Mouse (Mus musculus): ENCODE results near the gene Ptpn1. TPM values are rescaled to one million over a fixed set of nuclear protein-coding genes. Genes with fewer than 3 reads are reported as not detected.
A peak's percentile ranks its signal among the peaks of the same experiment; 100 is the strongest.

Ptpn1 gene
- polyA plus RNA-seq, 1 experiment from 2014 or later, result 41.5 TPM

- no peak overlapping the region for H3K4me3 ChIP-seq (ENCODE audit: control insufficient read depth in 1 of 2, insufficient read depth in 1 of 2, low read depth in 1 of 2, low read length in 2 of 2)
- WGBS, result 50% methylated on average over 4 of the region's 4 CpGs
- H3K36me3 ChIP-seq (ENCODE audit: control insufficient read depth, insufficient read depth, low read length), result peaks cover 46% of the 10 kb centered on the region
- ATAC-seq (ENCODE audit: insufficient number of reproducible peaks, insufficient read depth, low FRiP score, low read depth), result no peak
- H3K9me3 ChIP-seq (ENCODE audit: control insufficient read depth, low read length), result no peaks in the 10 kb centered on the region
- no peak overlapping the region for H3K9ac ChIP-seq (ENCODE audit: low read length)
- peak overlapping the region in 1 of 2 experiments; percentile 25; a peak in 2 of 4 replicates for H3K27ac ChIP-seq (replicated peaks in 1 of 2; ENCODE audit: control insufficient read depth in 1 of 2, insufficient read depth in 1 of 2, low read depth in 2 of 2, low read length in 2 of 2)
- H3K27me3 ChIP-seq (ENCODE audit: control insufficient read depth, insufficient read depth, low read length), result no peaks in the 10 kb centered on the region
- no peak overlapping the region for H3K4me2 ChIP-seq (ENCODE audit: low read length)
- H3K4me1 ChIP-seq (ENCODE audit: control insufficient read depth in 2 of 2, insufficient read depth in 2 of 2, low read length in 2 of 2), result peaks cover 38 to 58% of the 10 kb centered on the region in 2 experiments
Measured at GRCm38 (mm10) chr2:167963176-167963575, 31.3 kb downstream of the Ptpn1 start.

GRCm38 (mm10) chr2:167963778-167964300, 32.0 kb downstream of the Ptpn1 start:
- Histone ChIP-seq H3K4me2 (ENCODE audit: low read length) (no peak overlapping the region), H3K27ac (replicated peaks in 1 of 2; ENCODE audit: control insufficient read depth in 1 of 2, insufficient read depth in 1 of 2, low read depth in 2 of 2, low read length in 2 of 2) (peak overlapping the region in 1 of 2 experiments; percentile 25; a peak in 1 of 4 replicates), H3K27me3 (ENCODE audit: control insufficient read depth, insufficient read depth, low read length) (no peaks in the 10 kb centered on the region), H3K4me1 (ENCODE audit: control insufficient read depth in 2 of 2, insufficient read depth in 2 of 2, low read length in 2 of 2) (peaks cover 35 to 51% of the 10 kb centered on the region in 2 experiments), H3K4me3 (ENCODE audit: control insufficient read depth in 1 of 2, insufficient read depth in 1 of 2, low read depth in 1 of 2, low read length in 2 of 2) (no peak overlapping the region), H3K36me3 (ENCODE audit: control insufficient read depth, insufficient read depth, low read length) (peaks cover 53% of the 10 kb centered on the region), H3K9ac (ENCODE audit: low read length) (no peak overlapping the region), H3K9me3 (ENCODE audit: control insufficient read depth, low read length) (no peaks in the 10 kb centered on the region)
- 81% methylated on average over 9 of the region's 9 CpGs for whole genome bisulfite sequencing
- ATAC-seq (ENCODE audit: insufficient number of reproducible peaks, insufficient read depth, low FRiP score, low read depth), result no peak

GRCm38 (mm10) chr2:167964320-167964719, 32.5 kb downstream of the Ptpn1 start:
- WGBS, result 58% methylated on average over 9 of the region's 9 CpGs
- Histone ChIP-seq H3K4me1 (ENCODE audit: control insufficient read depth in 2 of 2, insufficient read depth in 2 of 2, low read length in 2 of 2) (peaks cover 32 to 47% of the 10 kb centered on the region in 2 experiments), H3K36me3 (ENCODE audit: control insufficient read depth, insufficient read depth, low read length) (peaks cover 57% of the 10 kb centered on the region)

GRCm38 (mm10) chr2:167965911-167966310, 34.1 kb downstream of the Ptpn1 start:
- 81% methylated on average over 3 of the region's 3 CpGs for WGBS
- H3K9me3 ChIP-seq (ENCODE audit: control insufficient read depth, low read length), result no peaks in the 10 kb centered on the region
- H3K36me3 ChIP-seq (ENCODE audit: control insufficient read depth, insufficient read depth, low read length), result peaks cover 72% of the 10 kb centered on the region

More at GRCm38 (mm10) chr2:167964320-167964719, 32.5 kb downstream of the Ptpn1 start:
- no peak for ATAC-seq (ENCODE audit: insufficient number of reproducible peaks, insufficient read depth, low FRiP score, low read depth)
- Histone ChIP-seq H3K9me3 (ENCODE audit: control insufficient read depth, low read length) (no peaks in the 10 kb centered on the region), H3K27ac (replicated peaks in 1 of 2; ENCODE audit: control insufficient read depth in 1 of 2, insufficient read depth in 1 of 2, low read depth in 2 of 2, low read length in 2 of 2) (0 out of 4 replicates have a peak overlapping the region, but pooled peaks of 1 of the 2 experiments have one; percentile 4), H3K4me3 (ENCODE audit: control insufficient read depth in 1 of 2, insufficient read depth in 1 of 2, low read depth in 1 of 2, low read length in 2 of 2) (no peak overlapping the region), H3K27me3 (ENCODE audit: control insufficient read depth, insufficient read depth, low read length) (no peaks in the 10 kb centered on the region), H3K4me2 (ENCODE audit: low read length) (no peak overlapping the region), H3K9ac (ENCODE audit: low read length) (no peak overlapping the region)

GRCm38 (mm10) chr2:167968504-167968903, 36.6 kb downstream of the Ptpn1 start:
- ATAC-seq (ENCODE audit: insufficient number of reproducible peaks, insufficient read depth, low FRiP score, low read depth), result no peak
- 88% methylated on average over 7 of the region's 7 CpGs for WGBS
- Histone ChIP-seq H3K27ac (replicated peaks in 1 of 2; ENCODE audit: control insufficient read depth in 1 of 2, insufficient read depth in 1 of 2, low read depth in 2 of 2, low read length in 2 of 2) (no peak overlapping the region), H3K36me3 (ENCODE audit: control insufficient read depth, insufficient read depth, low read length) (peaks cover 87% of the 10 kb centered on the region), H3K9ac (ENCODE audit: low read length) (no peak overlapping the region), H3K9me3 (ENCODE audit: control insufficient read depth, low read length) (no peaks in the 10 kb centered on the region), H3K4me1 (ENCODE audit: control insufficient read depth in 2 of 2, insufficient read depth in 2 of 2, low read length in 2 of 2) (peaks cover 25 to 29% of the 10 kb centered on the region in 2 experiments), H3K4me2 (ENCODE audit: low read length) (no peak overlapping the region), H3K4me3 (ENCODE audit: control insufficient read depth in 1 of 2, insufficient read depth in 1 of 2, low read depth in 1 of 2, low read length in 2 of 2) (no peak overlapping the region), H3K27me3 (ENCODE audit: control insufficient read depth, insufficient read depth, low read length) (no peaks in the 10 kb centered on the region)

More at GRCm38 (mm10) chr2:167965911-167966310, 34.1 kb downstream of the Ptpn1 start:
- ATAC-seq (ENCODE audit: insufficient number of reproducible peaks, insufficient read depth, low FRiP score, low read depth), result no peak
- no peaks in the 10 kb centered on the region for H3K27me3 ChIP-seq (ENCODE audit: control insufficient read depth, insufficient read depth, low read length)
- no peak overlapping the region for H3K4me2 ChIP-seq (ENCODE audit: low read length)
- H3K9ac ChIP-seq (ENCODE audit: low read length), result no peak overlapping the region
- H3K4me1 ChIP-seq (ENCODE audit: control insufficient read depth in 2 of 2, insufficient read depth in 2 of 2, low read length in 2 of 2), result peaks cover 22 to 31% of the 10 kb centered on the region in 2 experiments
- no peak overlapping the region for H3K4me3 ChIP-seq (ENCODE audit: control insufficient read depth in 1 of 2, insufficient read depth in 1 of 2, low read depth in 1 of 2, low read length in 2 of 2)
- H3K27ac ChIP-seq (replicated peaks in 1 of 2; ENCODE audit: control insufficient read depth in 1 of 2, insufficient read depth in 1 of 2, low read depth in 2 of 2, low read length in 2 of 2), result no peak overlapping the region

GRCm38 (mm10) chr2:167969851-167970541, 38.1 kb downstream of the Ptpn1 start:
- Histone ChIP-seq H3K27ac (replicated peaks in 1 of 2; ENCODE audit: control insufficient read depth in 1 of 2, insufficient read depth in 1 of 2, low read depth in 2 of 2, low read length in 2 of 2) (no peak overlapping the region), H3K4me2 (ENCODE audit: low read length) (no peak overlapping the region), H3K9me3 (ENCODE audit: control insufficient read depth, low read length) (no peaks in the 10 kb centered on the region), H3K36me3 (ENCODE audit: control insufficient read depth, insufficient read depth, low read length) (peaks cover 89% of the 10 kb centered on the region), H3K27me3 (ENCODE audit: control insufficient read depth, insufficient read depth, low read length) (no peaks in the 10 kb centered on the region), H3K4me1 (ENCODE audit: control insufficient read depth in 2 of 2, insufficient read depth in 2 of 2, low read length in 2 of 2) (peaks cover 20 to 22% of the 10 kb centered on the region in 2 experiments), H3K9ac (ENCODE audit: low read length) (no peak overlapping the region), H3K4me3 (ENCODE audit: control insufficient read depth in 1 of 2, insufficient read depth in 1 of 2, low read depth in 1 of 2, low read length in 2 of 2) (no peak overlapping the region)
- WGBS, result 92% methylated on average over 10 of the region's 10 CpGs
- no peak for ATAC-seq (ENCODE audit: insufficient number of reproducible peaks, insufficient read depth, low FRiP score, low read depth)

GRCm38 (mm10) chr2:167972146-167972545, 40.3 kb downstream of the Ptpn1 start:
- Histone ChIP-seq H3K9me3 (ENCODE audit: control insufficient read depth, low read length) (no peaks in the 10 kb centered on the region), H3K4me1 (ENCODE audit: control insufficient read depth in 2 of 2, insufficient read depth in 2 of 2, low read length in 2 of 2) (peaks cover 22% of the 10 kb centered on the region in 2 experiments), H3K27me3 (ENCODE audit: control insufficient read depth, insufficient read depth, low read length) (no peaks in the 10 kb centered on the region), H3K4me2 (ENCODE audit: low read length) (no peak overlapping the region), H3K27ac (replicated peaks in 1 of 2; ENCODE audit: control insufficient read depth in 1 of 2, insufficient read depth in 1 of 2, low read depth in 2 of 2, low read length in 2 of 2) (peak overlapping the region; percentile 50 to 53), H3K36me3 (ENCODE audit: control insufficient read depth, insufficient read depth, low read length) (peaks cover 89% of the 10 kb centered on the region), H3K9ac (ENCODE audit: low read length) (peak overlapping the region; percentile 48; the same call in 1 of the 2 replicates), H3K4me3 (ENCODE audit: control insufficient read depth in 1 of 2, insufficient read depth in 1 of 2, low read depth in 1 of 2, low read length in 2 of 2) (no peak overlapping the region)
- ATAC-seq (ENCODE audit: insufficient number of reproducible peaks, insufficient read depth, low FRiP score, low read depth), result no peak
- 47% methylated on average over 5 of the region's 5 CpGs for WGBS

Data from heart, embryonic 14.5 days (tissue).